Mouse (Mus musculus) cerebellum, postnatal 14 days (tissue): ENCODE data around the gene Zcchc8.
"Not testable (repeated sequence)": the region's sequence is repeated elsewhere in the genome, so short reads cannot be mapped to it uniquely, and the experiment has no call there.

Source experiments
- DNase-seq, 2 experiments: peaks; one replicate each; pipeline ENCODE4 v3.0.0; 2021; ENCODE audit warnings: mixed read lengths in 2 of 2

Zcchc8 gene

GRCm38 (mm10) chr5:123720328-123721311 lies at the start of gene Zcchc8:
TSS of gene Zcchc8 (minus strand) at chr5:123721100.
- DNase-seq = peak; percentile 94 to 97

- not testable (repeated sequence) for DNase-seq
Measured at GRCm38 (mm10) chr5:123766455-123766854, 45.6 kb upstream of the Zcchc8 start.

GRCm38 (mm10) chr5:123765506-123765905 lies 44.6 kb upstream of the Zcchc8 start:
- no peak for DNase-seq

GRCm38 (mm10) chr5:123749065-123750064 lies 28.5 kb upstream of the Zcchc8 start, which contains the start of the genes Rsrc2 and Kntc1:
TSS of gene Rsrc2 (minus strand) at chr5:123749414.
TSS of gene Kntc1 (plus strand) at chr5:123749716.
- peak; percentile 98 to 99 for DNase-seq

- no peak for DNase-seq
Measured at GRCm38 (mm10) chr5:123748339-123749064, 27.6 kb upstream of the Zcchc8 start.

- no peak for DNase-seq
Measured at GRCm38 (mm10) chr5:123747604-123748003, 26.7 kb upstream of the Zcchc8 start.

GRCm38 (mm10) chr5:123746253-123746652 lies 25.4 kb upstream of the Zcchc8 start:
- no peak for DNase-seq

GRCm38 (mm10) chr5:123744358-123744757 lies 23.5 kb upstream of the Zcchc8 start:
- no peak for DNase-seq

GRCm38 (mm10) chr5:123730981-123731380 lies 10.1 kb upstream of the Zcchc8 start:
- DNase-seq = no peak

- DNase-seq = not testable (repeated sequence)
Measured at GRCm38 (mm10) chr5:123723816-123724215, 2.9 kb upstream of the Zcchc8 start.

GRCm38 (mm10) chr5:123714622-123715021 lies 6.3 kb downstream of the Zcchc8 start:
- no peak for DNase-seq

GRCm38 (mm10) chr5:123713782-123714181 lies 7.1 kb downstream of the Zcchc8 start:
- DNase-seq = no peak

- DNase-seq = no peak
Measured at GRCm38 (mm10) chr5:123709571-123709970, 11.3 kb downstream of the Zcchc8 start.

GRCm38 (mm10) chr5:123708598-123708997 lies 12.3 kb downstream of the Zcchc8 start:
- no peak for DNase-seq

GRCm38 (mm10) chr5:123700625-123701024 lies 20.3 kb downstream of the Zcchc8 start:
- peak; percentile 42 to 71 for DNase-seq

- peak; percentile 93 for DNase-seq
Measured at GRCm38 (mm10) chr5:123699198-123699597, 21.7 kb downstream of the Zcchc8 start.

GRCm38 (mm10) chr5:123696961-123697360 lies 23.9 kb downstream of the Zcchc8 start:
- no peak for DNase-seq

GRCm38 (mm10) chr5:123696244-123696643 lies 24.7 kb downstream of the Zcchc8 start:
- DNase-seq = no peak

- DNase-seq = no peak
Measured at GRCm38 (mm10) chr5:123694468-123694867, 26.4 kb downstream of the Zcchc8 start.

GRCm38 (mm10) chr5:123684221-123685144 lies 36.4 kb downstream of the Zcchc8 start, which contains the start of gene Clip1:
TSS of gene Clip1 (minus strand) at chr5:123684618.
- DNase-seq = peak; percentile 72 to 80
